Mouse (Mus musculus): Measurements from ENCODE around the gene Slc25a10.

The Slc25a10 gene

DNA sequence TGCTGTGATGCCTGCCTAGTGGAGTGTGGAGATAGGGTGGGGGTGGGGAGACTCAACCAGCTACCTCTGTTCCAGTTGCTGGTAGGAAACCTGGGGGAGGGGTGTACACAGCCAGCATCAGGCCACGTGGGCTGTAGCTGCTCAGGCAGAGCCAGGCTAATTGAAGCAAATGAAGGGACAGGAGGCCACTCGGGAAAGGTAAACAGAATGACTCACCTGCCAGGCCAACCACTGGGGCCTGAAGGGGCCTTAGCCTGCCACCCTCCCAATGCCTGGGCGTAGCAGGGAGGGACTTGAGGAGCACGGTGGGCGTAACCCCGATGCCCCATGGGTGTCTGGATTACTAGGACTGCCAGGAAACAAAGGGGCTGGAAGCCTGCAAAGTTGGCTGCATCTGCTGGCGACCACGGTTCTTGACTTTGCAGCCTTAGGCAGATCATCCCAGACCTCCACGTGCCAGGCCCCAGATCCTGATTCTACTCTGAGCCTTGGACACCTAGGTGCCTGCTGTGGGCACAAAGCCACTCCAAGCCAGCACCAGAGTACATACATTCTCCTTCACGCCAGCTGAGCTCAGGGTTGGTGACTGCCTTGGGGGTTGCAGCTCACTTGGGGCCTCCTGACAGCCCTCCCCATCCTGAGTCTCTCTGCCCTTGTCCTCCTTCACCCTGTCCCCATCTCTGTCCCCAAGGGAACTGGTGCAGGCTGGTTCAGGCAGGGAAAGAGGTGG lies 47.8 kb downstream of the Slc25a10 start:
- 47% methylated on average over 10 of the region's 10 CpGs for WGBS

DNA sequence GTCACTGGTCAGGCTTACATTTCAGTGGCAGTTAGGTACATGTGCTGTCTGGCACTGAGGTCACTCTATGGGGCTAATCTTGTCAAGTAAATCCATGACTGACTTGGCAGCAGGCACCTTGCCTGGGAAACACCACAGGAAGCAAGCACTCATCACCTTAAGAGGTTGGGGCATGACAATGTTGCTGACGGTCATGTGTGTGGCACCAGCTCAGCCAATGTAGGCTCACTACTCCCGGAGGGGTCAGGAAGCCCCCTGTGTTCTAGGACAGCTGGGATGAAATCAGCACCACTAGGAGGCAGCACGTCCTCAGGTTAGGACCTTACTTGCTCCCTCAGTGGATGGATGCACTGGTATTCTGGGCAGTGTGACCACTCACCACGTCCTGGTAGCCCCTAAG lies 50.3 kb downstream of the Slc25a10 start:
- WGBS, result 46% methylated on average over 4 of the region's 4 CpGs

GRCm38 (mm10) chr11:120542376-120542775 lies 50.7 kb downstream of the Slc25a10 start:
- 87% methylated on average over 6 of the region's 6 CpGs for WGBS

- 94% methylated on average over 3 of the region's 3 CpGs for WGBS
Observed at GRCm38 (mm10) chr11:120545964-120546363, 54.3 kb downstream of the Slc25a10 start.

DNA sequence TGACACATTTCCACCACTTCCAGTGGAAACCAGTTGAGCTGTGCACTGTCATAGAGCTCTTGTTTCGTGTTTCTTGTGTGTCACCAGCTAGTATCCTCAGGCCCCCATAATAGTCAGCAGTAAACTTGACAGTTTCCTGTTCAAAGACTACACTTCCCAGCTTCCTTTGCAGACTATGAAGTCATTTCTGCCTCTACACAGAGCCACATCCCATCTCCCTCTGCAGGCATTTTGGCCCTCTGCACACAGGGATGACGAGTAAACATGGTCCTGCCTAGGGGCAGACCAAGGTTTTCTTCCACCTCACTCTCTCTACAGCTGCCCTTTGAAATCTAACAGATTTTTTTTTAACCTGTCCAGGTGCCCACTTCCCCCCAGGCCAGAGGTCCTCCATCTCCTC lies 55.8 kb downstream of the Slc25a10 start:
- WGBS, result 46% methylated on average over 2 of the region's 2 CpGs

GRCm38 (mm10) chr11:120548214-120548613 lies 56.6 kb downstream of the Slc25a10 start:
- WGBS, result 70% methylated on average over 3 of the region's 3 CpGs

- WGBS, result 9% methylated on average over 7 of the region's 7 CpGs
Observed at GRCm38 (mm10) chr11:120548786-120549167, 57.1 kb downstream of the Slc25a10 start.

All from cerebral cortex, adult 2 months (tissue).